Mouse (Mus musculus): ENCODE data around the gene Xpr1. TPM values are rescaled to one million over a fixed set of nuclear protein-coding genes. Genes with fewer than 3 reads are reported as not detected.

Xpr1 gene
- polyA plus RNA-seq, 1 experiment = 6.7 TPM

- no peaks in the 10 kb centered on the region for H3K27me3 ChIP-seq (ENCODE audit: control insufficient read depth, insufficient read depth, low read length)
- no peak overlapping the region for H3K27ac ChIP-seq (ENCODE audit: insufficient read depth, low read depth, low read length)
- no peaks in the 10 kb centered on the region for H3K4me1 ChIP-seq (ENCODE audit: control insufficient read depth, insufficient read depth, insufficient read length, low read length)
- WGBS = 90% methylated on average over 4 of the region's 4 CpGs
- peaks cover 2% of the 10 kb centered on the region; the same call in 1 of the 2 replicates for H3K36me3 ChIP-seq (ENCODE audit: control insufficient read depth, insufficient read depth, low read length)
- no peak for TF ChIP-seq CTCF (IDR thresholded peaks at IDR 0.05; ENCODE audit: extremely low read depth, insufficient read length, insufficient replicate concordance, low read depth, low read length)
- no peak overlapping the region for H3K4me3 ChIP-seq (ENCODE audit: low read depth, low read length)
These were observed 79.9 kb downstream of the Xpr1 start for GRCm38 (mm10) chr1:155337315-155337714.

- H3K27ac ChIP-seq (ENCODE audit: insufficient read depth, low read depth, low read length) = no peak overlapping the region
- H3K27me3 ChIP-seq (ENCODE audit: control insufficient read depth, insufficient read depth, low read length) = no peaks in the 10 kb centered on the region
- no peak overlapping the region for H3K4me3 ChIP-seq (ENCODE audit: low read depth, low read length)
- 78% methylated on average over 6 of the region's 6 CpGs for WGBS
- peaks cover 4% of the 10 kb centered on the region; the same call in 1 of the 2 replicates for H3K36me3 ChIP-seq (ENCODE audit: control insufficient read depth, insufficient read depth, low read length)
- TF ChIP-seq CTCF (IDR thresholded peaks at IDR 0.05; ENCODE audit: extremely low read depth, insufficient read length, insufficient replicate concordance, low read depth, low read length) = no peak
- no peak for TF ChIP-seq POLR2A (IDR thresholded peaks at IDR 0.05; ENCODE audit: low read depth, low read length)
- H3K4me1 ChIP-seq (ENCODE audit: control insufficient read depth, insufficient read depth, insufficient read length, low read length) = no peaks in the 10 kb centered on the region
These were observed 81.3 kb downstream of the Xpr1 start for GRCm38 (mm10) chr1:155335963-155336362.

GRCm38 (mm10) chr1:155322183-155322582, 95.0 kb downstream of the Xpr1 start:
- no peak for TF ChIP-seq POLR2A (IDR thresholded peaks at IDR 0.05; ENCODE audit: low read depth, low read length)
- no peak for TF ChIP-seq CTCF (IDR thresholded peaks at IDR 0.05; ENCODE audit: extremely low read depth, insufficient read length, insufficient replicate concordance, low read depth, low read length)
- peaks cover 6% of the 10 kb centered on the region for H3K36me3 ChIP-seq (ENCODE audit: control insufficient read depth, insufficient read depth, low read length)
- 51% methylated on average over 1 of the region's 1 CpGs for WGBS
- no peaks in the 10 kb centered on the region for H3K4me1 ChIP-seq (ENCODE audit: control insufficient read depth, insufficient read depth, insufficient read length, low read length)
- H3K4me3 ChIP-seq (ENCODE audit: low read depth, low read length) = no peak overlapping the region
- no peaks in the 10 kb centered on the region for H3K27me3 ChIP-seq (ENCODE audit: control insufficient read depth, insufficient read depth, low read length)
- no peak overlapping the region for H3K27ac ChIP-seq (ENCODE audit: insufficient read depth, low read depth, low read length)

GRCm38 (mm10) chr1:155320091-155320833, 97.0 kb downstream of the Xpr1 start:
- 83% methylated on average over 7 of the region's 7 CpGs for WGBS
- Histone ChIP-seq H3K4me3 (ENCODE audit: low read depth, low read length) (no peak overlapping the region), H3K36me3 (ENCODE audit: control insufficient read depth, insufficient read depth, low read length) (peaks cover 6% of the 10 kb centered on the region), H3K4me1 (ENCODE audit: control insufficient read depth, insufficient read depth, insufficient read length, low read length) (no peaks in the 10 kb centered on the region), H3K27ac (ENCODE audit: insufficient read depth, low read depth, low read length) (no peak overlapping the region), H3K27me3 (ENCODE audit: control insufficient read depth, insufficient read depth, low read length) (no peaks in the 10 kb centered on the region)
- no peak for TF ChIP-seq POLR2A (IDR thresholded peaks at IDR 0.05; ENCODE audit: low read depth, low read length)
- no peak for TF ChIP-seq CTCF (IDR thresholded peaks at IDR 0.05; ENCODE audit: extremely low read depth, insufficient read length, insufficient replicate concordance, low read depth, low read length)

GRCm38 (mm10) chr1:155319513-155319912, 97.7 kb downstream of the Xpr1 start:
- Histone ChIP-seq H3K27ac (ENCODE audit: insufficient read depth, low read depth, low read length) (no peak overlapping the region), H3K4me1 (ENCODE audit: control insufficient read depth, insufficient read depth, insufficient read length, low read length) (no peaks in the 10 kb centered on the region), H3K4me3 (ENCODE audit: low read depth, low read length) (no peak overlapping the region), H3K36me3 (ENCODE audit: control insufficient read depth, insufficient read depth, low read length) (peaks cover 6% of the 10 kb centered on the region), H3K27me3 (ENCODE audit: control insufficient read depth, insufficient read depth, low read length) (no peaks in the 10 kb centered on the region)
- TF ChIP-seq CTCF (IDR thresholded peaks at IDR 0.05; ENCODE audit: extremely low read depth, insufficient read length, insufficient replicate concordance, low read depth, low read length) = no peak
- TF ChIP-seq POLR2A (IDR thresholded peaks at IDR 0.05; ENCODE audit: low read depth, low read length) = no peak
- WGBS = 87% methylated on average over 4 of the region's 4 CpGs

- 86% methylated on average over 3 of the region's 3 CpGs for WGBS
These were observed 105.5 kb downstream of the Xpr1 start for GRCm38 (mm10) chr1:155311672-155312071.

GRCm38 (mm10) chr1:155306879-155307278, 110.3 kb downstream of the Xpr1 start:
- Histone ChIP-seq H3K27me3 (ENCODE audit: control insufficient read depth, insufficient read depth, low read length) (no peaks in the 10 kb centered on the region), H3K36me3 (ENCODE audit: control insufficient read depth, insufficient read depth, low read length) (peaks cover 31% of the 10 kb centered on the region), H3K4me3 (ENCODE audit: low read depth, low read length) (no peak overlapping the region), H3K4me1 (ENCODE audit: control insufficient read depth, insufficient read depth, insufficient read length, low read length) (no peaks in the 10 kb centered on the region), H3K27ac (ENCODE audit: insufficient read depth, low read depth, low read length) (no peak overlapping the region)
- 90% methylated on average over 3 of the region's 3 CpGs for WGBS
- TF ChIP-seq POLR2A (IDR thresholded peaks at IDR 0.05; ENCODE audit: low read depth, low read length) (no peak), CTCF (IDR thresholded peaks at IDR 0.05; ENCODE audit: extremely low read depth, insufficient read length, insufficient replicate concordance, low read depth, low read length) (no peak)

More at GRCm38 (mm10) chr1:155311672-155312071, 105.5 kb downstream of the Xpr1 start:
- no peak overlapping the region for H3K4me3 ChIP-seq (ENCODE audit: low read depth, low read length)
- no peaks in the 10 kb centered on the region for H3K4me1 ChIP-seq (ENCODE audit: control insufficient read depth, insufficient read depth, insufficient read length, low read length)
- H3K27me3 ChIP-seq (ENCODE audit: control insufficient read depth, insufficient read depth, low read length) = no peaks in the 10 kb centered on the region
- peaks cover 31% of the 10 kb centered on the region for H3K36me3 ChIP-seq (ENCODE audit: control insufficient read depth, insufficient read depth, low read length)
- no peak overlapping the region for H3K27ac ChIP-seq (ENCODE audit: insufficient read depth, low read depth, low read length)
- TF ChIP-seq POLR2A (IDR thresholded peaks at IDR 0.05; ENCODE audit: low read depth, low read length) (no peak), CTCF (IDR thresholded peaks at IDR 0.05; ENCODE audit: extremely low read depth, insufficient read length, insufficient replicate concordance, low read depth, low read length) (no peak)

All from small intestine, adult 2 months (tissue).